Mouse (Mus musculus): ENCODE results near the gene Cxcl10. TPM values are rescaled to one million over a fixed set of nuclear protein-coding genes. Genes with fewer than 3 reads are reported as not detected.

Cxcl10 gene
- polyA plus RNA-seq, 1 experiment = 2.2 TPM

DNA sequence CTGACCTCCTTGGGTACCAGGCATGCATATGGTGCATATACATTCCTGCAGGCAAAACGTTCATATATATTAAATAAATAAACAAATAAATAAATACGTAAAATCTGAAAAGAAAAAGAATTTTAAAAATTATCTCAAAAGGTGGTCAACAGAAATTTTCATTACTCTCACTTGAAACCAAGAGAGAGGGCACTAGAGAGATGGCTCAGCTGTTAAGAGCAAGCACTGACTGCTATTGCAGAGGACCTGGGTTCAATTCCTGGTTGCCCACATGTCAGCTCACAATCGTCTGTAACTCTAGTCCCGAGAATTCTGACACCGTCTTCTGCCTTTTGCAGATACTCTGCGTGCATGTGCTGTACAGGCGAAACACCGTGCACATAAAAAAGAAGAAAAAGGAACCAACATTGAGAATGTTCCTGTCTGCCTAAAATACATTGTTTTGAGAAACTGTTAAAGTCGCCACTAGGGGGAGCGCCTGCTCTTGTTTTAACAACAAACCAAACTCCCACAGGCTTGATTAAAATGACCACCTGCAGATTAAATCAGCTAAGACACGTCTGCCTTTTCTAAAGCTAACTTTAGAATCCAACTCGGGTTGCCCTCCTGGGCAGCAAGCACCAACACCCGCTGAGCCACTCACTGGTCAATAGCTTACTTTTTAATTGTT is 36.5 kb downstream of the Cxcl10 start:
- DNase-seq = peak; percentile 78

DNA sequence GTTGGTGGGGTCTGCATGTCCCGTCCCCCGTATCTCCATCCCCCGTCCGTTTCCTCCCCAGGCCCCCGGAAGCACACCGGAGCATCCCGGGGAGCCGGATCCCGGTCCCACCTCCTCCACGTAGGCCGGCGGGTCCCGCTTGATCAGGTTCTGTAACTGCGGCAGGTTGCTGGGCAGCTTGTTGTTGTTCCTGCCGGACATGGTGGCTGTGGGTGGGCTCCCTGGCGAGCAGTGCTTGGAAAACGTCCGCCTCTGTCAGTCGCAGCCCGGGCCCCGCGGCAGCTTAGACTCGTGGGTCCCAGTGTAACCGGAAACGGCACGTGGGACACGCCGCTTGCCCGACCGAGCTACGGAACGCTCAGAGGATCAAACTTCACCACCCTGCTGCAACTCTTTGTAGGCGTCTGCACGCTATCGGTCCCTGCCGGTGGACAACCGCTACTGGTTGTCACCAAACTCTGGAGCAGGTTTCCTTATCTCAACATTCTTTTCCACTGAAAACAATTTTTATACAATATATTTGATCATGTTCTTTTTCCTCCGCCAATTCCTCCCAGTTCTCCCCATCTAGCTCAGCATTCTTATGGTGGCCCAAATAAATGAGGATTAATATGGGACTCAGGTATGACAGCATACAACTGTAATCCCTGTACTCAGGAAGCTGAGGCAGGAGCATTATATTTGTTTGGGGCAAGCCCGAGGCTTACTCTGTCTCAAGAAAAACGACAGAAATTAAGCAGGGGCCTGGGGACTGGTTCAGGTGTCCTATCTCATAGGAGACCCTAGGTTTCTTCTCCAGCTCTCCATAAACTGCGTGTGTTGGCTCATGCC is 38.8 kb downstream of the Cxcl10 start, which contains the start of gene Sdad1:
Sdad1 (minus strand) TSS at position 799 of the 831 bp plus-strand sequence.
- TF ChIP-seq CTCF (IDR thresholded peaks at IDR 0.05; ENCODE audit: insufficient read depth, low read length) (peak; percentile 62), POLR2A (IDR thresholded peaks at IDR 0.05; ENCODE audit: borderline replicate concordance, extremely low read depth, low read depth, low read length) (0 out of 2 replicates have a peak, but pooled peaks have one; percentile 40)
- 2% methylated on average over 41 of the region's 41 CpGs for whole genome bisulfite sequencing
- H3K4me1 ChIP-seq (ENCODE audit: control insufficient read depth, insufficient read depth, low read length) = peaks cover 4% of the 10 kb centered on the region
- peak within 1 kb of the TSS; percentile 94 for H3K4me3 ChIP-seq (replicated peaks; ENCODE audit: extremely low read depth, low read depth, low read length)
- DNase-seq = peak; percentile 87

More for the DNA sequence above, 36.5 kb downstream of the Cxcl10 start:
- Histone ChIP-seq H3K4me3 (replicated peaks; ENCODE audit: extremely low read depth, low read depth, low read length) (no peak overlapping the region), H3K4me1 (ENCODE audit: control insufficient read depth, insufficient read depth, low read length) (peaks cover 4% of the 10 kb centered on the region)
- TF ChIP-seq POLR2A (IDR thresholded peaks at IDR 0.05; ENCODE audit: borderline replicate concordance, extremely low read depth, low read depth, low read length) = no peak
- 0 out of 2 replicates have a peak, but pooled peaks have one; percentile 4 for TF ChIP-seq CTCF (IDR thresholded peaks at IDR 0.05; ENCODE audit: insufficient read depth, low read length)
- 10% methylated on average over 13 of the region's 13 CpGs for WGBS

DNA sequence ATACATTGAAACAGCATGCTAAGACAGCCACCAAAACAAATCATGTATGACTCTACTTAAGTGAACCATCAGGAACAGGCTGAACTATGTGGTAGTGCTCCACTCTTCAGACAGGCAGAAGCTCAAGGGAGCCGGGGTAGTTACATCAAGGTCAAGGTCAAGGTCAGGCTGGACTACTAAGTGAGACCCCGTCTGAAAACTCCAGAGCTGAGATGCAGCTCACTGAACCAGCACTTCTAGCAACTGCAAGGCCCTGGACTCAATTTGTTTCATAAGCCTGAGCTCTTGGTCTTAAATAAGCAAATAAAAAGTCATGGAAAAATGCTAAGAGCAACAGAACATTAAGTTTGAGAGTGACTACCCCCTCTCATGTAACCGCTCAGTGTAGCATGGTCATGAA is 44.4 kb downstream of the Cxcl10 start:
- 84% methylated on average over 3 of the region's 3 CpGs for WGBS
- no peak overlapping the region for H3K4me3 ChIP-seq (replicated peaks; ENCODE audit: extremely low read depth, low read depth, low read length)
- H3K4me1 ChIP-seq (ENCODE audit: control insufficient read depth, insufficient read depth, low read length) = peaks cover 4% of the 10 kb centered on the region
- TF ChIP-seq CTCF (IDR thresholded peaks at IDR 0.05; ENCODE audit: insufficient read depth, low read length) (no peak), POLR2A (IDR thresholded peaks at IDR 0.05; ENCODE audit: borderline replicate concordance, extremely low read depth, low read depth, low read length) (no peak)
- DNase-seq = no peak

DNA sequence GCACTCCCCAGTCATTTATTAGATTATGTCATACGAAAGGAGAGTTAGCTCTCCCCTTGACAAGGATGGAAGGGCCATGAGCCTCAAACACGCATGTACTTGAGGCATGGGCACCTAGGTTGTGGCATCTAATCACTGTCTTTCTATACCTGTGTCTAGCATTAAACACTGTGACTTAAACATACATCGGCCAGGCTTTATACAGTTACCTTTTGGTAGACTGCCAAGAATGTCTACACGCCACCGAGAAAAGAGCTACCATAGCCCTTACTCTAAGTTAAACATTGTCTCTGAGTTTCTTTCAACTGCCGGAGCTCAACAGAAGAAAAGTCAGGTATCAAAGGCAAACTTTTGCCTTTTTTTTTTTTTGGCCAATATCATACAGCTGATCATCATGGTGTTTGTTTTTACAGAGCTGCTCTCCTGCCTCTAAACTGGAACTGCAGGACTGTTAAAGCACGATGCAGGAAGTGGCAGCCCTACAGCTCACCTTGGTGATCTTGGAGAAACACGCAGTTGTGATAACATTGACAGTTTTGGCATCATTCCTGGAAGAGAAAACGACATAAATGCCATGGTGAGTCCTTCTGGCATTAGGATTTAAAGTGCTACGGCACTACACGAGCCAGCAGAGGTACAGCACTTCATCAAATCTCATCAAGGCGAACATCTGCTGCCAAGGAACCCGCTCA is 46.4 kb downstream of the Cxcl10 start:
- Histone ChIP-seq H3K4me3 (replicated peaks; ENCODE audit: extremely low read depth, low read depth, low read length) (no peak overlapping the region), H3K4me1 (ENCODE audit: control insufficient read depth, insufficient read depth, low read length) (no peaks in the 10 kb centered on the region)
- WGBS = 70% methylated on average over 13 of the region's 13 CpGs
- TF ChIP-seq POLR2A (IDR thresholded peaks at IDR 0.05; ENCODE audit: borderline replicate concordance, extremely low read depth, low read depth, low read length) (no peak), CTCF (IDR thresholded peaks at IDR 0.05; ENCODE audit: insufficient read depth, low read length) (no peak)
- no peak for DNase-seq

Other genes starting within 250 kb of the Cxcl10 start
- 19.1 and 19.6 TPM in 2 replicates for gene Uso1, start 211.0 kb downstream of the Cxcl10 start, polyA plus RNA-seq (2012; rRNA removed)
- gene U90926, start 133.5 kb downstream of the Cxcl10 start, polyA plus RNA-seq (2012; rRNA removed) = not detected in 2 replicates
- gene Ppef2, start 92.6 kb downstream of the Cxcl10 start, polyA plus RNA-seq (2012; rRNA removed) = 2.6 and 3.1 TPM in 2 replicates
- gene Naaa, start 70.7 kb downstream of the Cxcl10 start, polyA plus RNA-seq (2012; rRNA removed) = 81.2 and 91.1 TPM in 2 replicates
- gene Sdad1, start 38.4 kb downstream of the Cxcl10 start, polyA plus RNA-seq (2012; rRNA removed) = 5.5 and 7.1 TPM in 2 replicates
- 1.8 and 3.0 TPM in 2 replicates for gene Cxcl9, start 20.8 kb downstream of the Cxcl10 start, polyA plus RNA-seq (2012; rRNA removed)
- 16.5 and 26.2 TPM in 2 replicates for gene Art3, start 17.1 kb downstream of the Cxcl10 start, polyA plus RNA-seq (2012; rRNA removed)
- gene Nup54, start 86.3 kb upstream of the Cxcl10 start, polyA plus RNA-seq (2012; rRNA removed) = 10.5 and 13.2 TPM in 2 replicates
- 55.1 and 59.1 TPM in 2 replicates for gene Scarb2, start 157.9 kb upstream of the Cxcl10 start, polyA plus RNA-seq (2012; rRNA removed)
- 6.2 and 9.1 TPM in 2 replicates for gene Fam47e, start 206.2 kb upstream of the Cxcl10 start, polyA plus RNA-seq (2012; rRNA removed)